Mouse (Mus musculus): ENCODE measurements around the gene Lmo1.

Lmo1 gene

GRCm38 (mm10) chr7:109174949-109175669, at the start of gene Lmo1:
Gene Lmo1, minus strand, starts transcription at chr7:109175207.
- DNase-seq: peak; percentile 75

GRCm38 (mm10) chr7:109221716-109222110, 46.7 kb upstream of the Lmo1 start:
- no peak for DNase-seq

- DNase-seq: no peak
Observed at GRCm38 (mm10) chr7:109220766-109221715, 46.0 kb upstream of the Lmo1 start.

GRCm38 (mm10) chr7:109220026-109220425, 45.0 kb upstream of the Lmo1 start:
- no peak for DNase-seq

GRCm38 (mm10) chr7:109218977-109219271, 43.9 kb upstream of the Lmo1 start:
- DNase-seq: peak; percentile 30

GRCm38 (mm10) chr7:109218130-109218976, 43.3 kb upstream of the Lmo1 start:
- peak; percentile 92 for DNase-seq

- no peak for DNase-seq
Observed at GRCm38 (mm10) chr7:109209804-109210203, 34.8 kb upstream of the Lmo1 start.

GRCm38 (mm10) chr7:109207811-109208210, 32.8 kb upstream of the Lmo1 start:
- no peak for DNase-seq

- DNase-seq: no peak
Observed at GRCm38 (mm10) chr7:109206358-109206757, 31.4 kb upstream of the Lmo1 start.

GRCm38 (mm10) chr7:109203140-109203539, 28.1 kb upstream of the Lmo1 start:
- DNase-seq: no peak

GRCm38 (mm10) chr7:109200559-109200958, 25.6 kb upstream of the Lmo1 start:
- no peak for DNase-seq

- DNase-seq: no peak
Observed at GRCm38 (mm10) chr7:109197161-109197650, 22.2 kb upstream of the Lmo1 start.

GRCm38 (mm10) chr7:109196399-109197082, 21.5 kb upstream of the Lmo1 start:
- DNase-seq: peak; percentile 69

GRCm38 (mm10) chr7:109195982-109196381, 21.0 kb upstream of the Lmo1 start:
- no peak for DNase-seq

GRCm38 (mm10) chr7:109194850-109195249, 19.8 kb upstream of the Lmo1 start:
- DNase-seq: no peak

- no peak for DNase-seq
Observed at GRCm38 (mm10) chr7:109187244-109188035, 12.4 kb upstream of the Lmo1 start.

GRCm38 (mm10) chr7:109185975-109186374, 11.0 kb upstream of the Lmo1 start:
- no peak for DNase-seq

- DNase-seq: no peak
Observed at GRCm38 (mm10) chr7:109185564-109185963, 10.6 kb upstream of the Lmo1 start.

- DNase-seq: no peak
Observed at GRCm38 (mm10) chr7:109176688-109177087, 1.7 kb upstream of the Lmo1 start.

- peak; percentile 42 for DNase-seq
Observed at GRCm38 (mm10) chr7:109175670-109176625, 941 bp upstream of the Lmo1 start.
